Mouse (Mus musculus): ENCODE results near the gene Tmc8. TPM values are rescaled to one million over a fixed set of nuclear protein-coding genes. Genes with fewer than 3 reads are reported as not detected.

The Tmc8 gene
- 1.1 and 1.3 TPM in 2 replicates for polyA plus RNA-seq (2012; rRNA removed)

DNA sequence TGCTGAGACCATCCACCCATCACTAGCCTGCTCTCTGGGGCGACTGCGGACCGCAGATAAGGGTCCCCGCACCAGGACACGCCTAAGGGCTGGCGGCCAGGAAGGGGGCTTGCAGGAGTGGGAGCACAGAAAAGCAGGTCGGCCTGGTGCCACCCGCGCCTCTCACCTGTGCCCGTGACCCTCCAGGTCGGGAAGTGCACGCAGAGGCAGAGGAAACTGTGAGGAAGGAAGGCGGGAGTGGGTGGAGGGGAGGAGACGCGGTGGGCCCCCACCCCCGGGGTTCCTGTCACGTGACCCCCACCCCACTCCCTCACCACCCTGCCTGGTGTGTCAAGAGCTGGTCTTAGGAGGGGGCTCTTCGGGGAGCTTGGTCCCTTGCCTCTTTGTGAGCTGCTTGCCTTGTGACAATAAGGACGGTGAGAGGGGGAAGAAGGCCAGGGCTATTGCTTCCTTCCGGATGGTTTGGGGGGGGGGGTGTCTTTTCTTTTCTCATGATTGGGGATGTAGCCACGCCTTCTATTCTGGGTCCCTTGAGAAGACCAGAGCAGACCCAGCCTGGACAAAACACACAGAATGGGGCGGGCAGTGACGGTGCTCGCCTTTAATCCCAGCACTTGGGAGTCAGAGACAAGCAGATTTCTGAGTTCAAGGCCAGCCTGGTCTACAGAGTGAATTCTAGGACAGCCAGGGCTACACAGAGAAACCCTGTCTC is at the start of gene Tmc8, which contains the start of gene Tmc6:
Gene Tmc8, plus strand, starts transcription at position 84 of the 712 bp plus-strand sequence.
Gene Tmc6, minus strand, starts transcription at position 206 of the 712 bp plus-strand sequence.

DNA sequence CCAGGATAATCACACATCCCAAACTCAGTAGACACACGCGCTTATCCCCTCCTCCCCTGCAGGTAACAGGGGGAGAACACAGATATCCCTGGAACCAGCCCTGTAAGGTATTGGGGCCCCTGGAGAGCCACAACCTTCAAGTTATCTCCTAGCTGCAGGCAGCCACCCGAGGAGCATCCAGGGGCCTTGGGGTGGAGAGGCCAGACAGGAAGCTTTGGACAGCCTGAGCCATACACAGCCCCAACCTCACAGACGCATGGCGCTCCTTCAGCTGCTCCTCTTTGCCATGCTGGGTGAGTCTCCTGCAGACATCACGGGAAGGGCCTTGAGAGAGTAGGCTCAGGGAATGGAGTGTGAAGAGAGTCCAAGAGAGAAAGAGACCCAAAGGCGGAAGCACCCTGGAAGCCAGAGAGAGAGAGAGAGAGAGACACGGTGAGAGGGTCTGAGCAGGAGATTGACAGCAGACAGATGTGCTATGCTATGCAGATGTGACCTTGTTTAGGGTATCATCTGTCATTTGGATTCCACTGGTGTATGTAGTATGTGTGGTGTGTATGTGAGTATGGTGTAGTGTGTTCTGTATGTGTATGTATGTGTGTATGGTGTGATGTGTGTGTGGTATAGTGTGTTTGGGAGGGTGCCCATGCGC is 15.8 kb downstream of the Tmc8 start, which contains the start of gene 6030468B19Rik:
Gene 6030468B19Rik, plus strand, starts transcription at position 150 of the 649 bp plus-strand sequence.

DNA sequence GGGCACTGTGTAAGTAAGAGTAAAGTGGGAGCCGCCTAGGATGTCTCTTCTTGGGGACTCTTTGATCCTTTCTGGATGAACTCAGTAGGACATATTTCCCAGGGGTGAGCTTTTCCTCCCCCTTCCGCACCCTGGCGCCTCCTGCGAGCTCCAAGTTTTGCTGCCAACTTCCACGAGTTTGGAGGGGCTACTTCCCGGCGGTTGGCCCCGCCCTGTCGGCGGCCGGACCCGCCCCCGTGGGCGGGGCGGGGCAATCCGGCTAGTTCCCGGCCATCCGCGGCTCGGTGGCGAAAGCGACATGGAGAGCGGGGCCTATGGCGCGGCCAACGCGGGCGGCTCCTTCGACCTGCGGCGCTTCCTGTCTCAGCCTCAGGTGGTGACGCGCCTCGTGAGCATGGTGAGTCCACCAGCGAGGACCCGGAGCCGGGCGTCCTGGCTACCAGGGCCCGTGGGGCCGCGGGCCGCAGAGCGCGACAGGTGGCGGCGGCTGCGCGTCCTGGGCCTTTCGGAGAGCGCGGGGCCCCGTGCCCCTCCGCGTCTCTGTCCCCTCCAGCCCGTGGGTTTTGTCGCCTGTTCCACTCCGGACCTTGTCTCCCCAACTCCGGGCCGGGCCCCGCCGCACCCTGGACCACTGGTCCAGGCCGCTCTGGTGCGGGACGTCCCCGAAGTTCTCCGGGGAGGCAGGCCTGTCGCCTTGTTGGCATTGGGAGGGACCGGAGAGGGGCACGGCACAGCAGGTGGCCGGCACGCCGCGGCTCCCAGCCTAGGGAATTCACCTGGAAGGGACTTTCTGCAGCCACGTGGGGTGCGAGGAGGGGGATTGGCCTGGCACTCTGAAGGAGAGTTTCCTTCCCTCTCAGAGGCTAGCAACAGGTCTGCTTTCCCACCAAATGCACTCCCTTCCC is 27.8 kb downstream of the Tmc8 start, which contains the start of the genes Gm20708 and Syngr2:
Gene Gm20708, plus strand, starts transcription at position 262 of the 905 bp plus-strand sequence.
Gene Syngr2, plus strand, starts transcription at position 262 of the 905 bp plus-strand sequence.

DNA sequence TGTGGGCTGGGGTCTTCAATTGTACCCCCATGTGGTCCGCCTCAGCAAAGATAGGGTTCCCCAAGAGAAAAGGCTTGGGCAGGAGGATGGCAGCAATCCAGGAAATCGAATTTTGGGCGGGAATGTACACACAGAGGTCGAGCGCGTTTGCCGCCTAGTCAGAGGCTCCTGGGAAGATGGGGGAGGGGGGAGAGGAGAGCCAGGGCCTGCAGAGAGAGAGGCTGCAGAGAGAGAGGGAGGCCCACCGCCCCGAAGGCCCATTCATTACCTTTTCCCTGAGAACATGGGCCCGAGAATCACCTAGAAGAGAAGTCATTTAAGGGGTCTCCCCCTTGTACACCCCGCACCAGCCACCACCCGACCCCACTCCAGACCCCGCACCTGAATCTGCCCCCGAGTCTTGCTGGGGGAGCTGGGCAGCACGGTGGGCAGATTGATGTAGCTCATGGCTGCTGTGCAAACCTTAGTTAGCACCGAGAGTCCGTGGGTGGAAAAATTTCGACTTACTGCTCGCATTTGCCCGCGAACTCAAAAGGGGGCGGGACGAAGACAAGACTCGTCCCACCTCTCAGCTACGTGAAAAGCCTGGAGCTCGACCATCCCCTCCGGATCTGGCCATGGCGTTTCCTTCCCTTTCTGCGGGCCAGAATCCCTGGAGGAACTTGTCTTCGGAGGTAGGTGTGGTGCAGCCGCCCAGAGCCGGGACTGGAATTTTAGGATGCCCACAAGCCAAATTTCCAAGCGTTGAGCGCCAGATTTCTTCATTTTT is 43.6 kb downstream of the Tmc8 start, which contains the start of the genes Afmid and Tk1:
Gene Afmid, plus strand, starts transcription at position 592 of the 769 bp plus-strand sequence.
Gene Tk1, minus strand, starts transcription at position 760 of the 769 bp plus-strand sequence.

Other genes starting within 250 kb of the Tmc8 start
- 57.5 and 59.9 TPM in 2 replicates for gene Tnrc6c, start 127.8 kb upstream of the Tmc8 start, polyA plus RNA-seq (2012; rRNA removed)
- 3.7 and 8.9 TPM in 2 replicates for gene Tmc6, start 122 bp downstream of the Tmc8 start, polyA plus RNA-seq (2012; rRNA removed)
- 0.06 TPM in 1 of 2 replicates, not detected in the other for gene 6030468B19Rik, start 15.6 kb downstream of the Tmc8 start, polyA plus RNA-seq (2012; rRNA removed)
- gene Gm20708, start 27.6 kb downstream of the Tmc8 start, polyA plus RNA-seq (2012; rRNA removed), result 0.59 and 0.80 TPM in 2 replicates
- gene Syngr2, start 27.6 kb downstream of the Tmc8 start, polyA plus RNA-seq (2012; rRNA removed), result 13.0 and 17.1 TPM in 2 replicates
- gene Afmid, start 43.8 kb downstream of the Tmc8 start, polyA plus RNA-seq (2012; rRNA removed), result 6.5 TPM in 2 replicates
- gene Tk1, start 44.0 kb downstream of the Tmc8 start, polyA plus RNA-seq (2012; rRNA removed), result 64.3 and 72.1 TPM in 2 replicates
- 57.6 and 63.0 TPM in 2 replicates for gene Birc5, start 67.2 kb downstream of the Tmc8 start, polyA plus RNA-seq (2012; rRNA removed)
- gene Tmem235, start 78.7 kb downstream of the Tmc8 start, polyA plus RNA-seq (2012; rRNA removed), result 0.06 and 0.07 TPM in 2 replicates
- 5.1 and 6.0 TPM in 2 replicates for gene Tha1, start 91.4 kb downstream of the Tmc8 start, polyA plus RNA-seq (2012; rRNA removed)
- 12.4 and 12.7 TPM in 2 replicates for gene Socs3, start 188.0 kb downstream of the Tmc8 start, polyA plus RNA-seq (2012; rRNA removed)
- gene Pgs1, start 204.2 kb downstream of the Tmc8 start, polyA plus RNA-seq (2012; rRNA removed), result 45.9 and 46.2 TPM in 2 replicates